Mouse (Mus musculus): ENCODE results near the gene Gpr146. TPM values are rescaled to one million over a fixed set of nuclear protein-coding genes. Genes with fewer than 3 reads are reported as not detected.
A peak's percentile ranks its signal among the peaks of the same experiment; 100 is the strongest.

Gpr146 gene
- polyA plus RNA-seq, 1 experiment = 0.91 TPM

- TF ChIP-seq POLR2A (IDR thresholded peaks at IDR 0.05; ENCODE audit: insufficient read depth, low read length) (no peak), CTCF (IDR thresholded peaks at IDR 0.05; ENCODE audit: low read depth, low read length) (no peak), EP300 (IDR thresholded peaks at IDR 0.05; ENCODE audit: insufficient read depth, low read depth, low read length) (no peak)
- Histone ChIP-seq H3K9me3 (replicated peaks; ENCODE audit: control insufficient read depth, insufficient read depth, low read length, poor library complexity, severe bottlenecking) (no peaks in the 10 kb centered on the region), H3K4me3 (ENCODE audit: low read depth, low read length) (no peak overlapping the region), H3K4me1 (ENCODE audit: control insufficient read depth, insufficient read depth, low read length) (peaks cover 6% of the 10 kb centered on the region), H3K36me3 (ENCODE audit: control insufficient read depth, insufficient read depth, low read length, poor library complexity, severe bottlenecking) (no peaks in the 10 kb centered on the region), H3K27me3 (ENCODE audit: control insufficient read depth, insufficient read depth, low read length, poor library complexity, severe bottlenecking) (no peaks in the 10 kb centered on the region), H3K9ac (ENCODE audit: low read depth, poor library complexity, severe bottlenecking) (no peak overlapping the region), H3K27ac (ENCODE audit: insufficient read depth, low read length) (no peak overlapping the region)
Observed at GRCm38 (mm10) chr5:139363858-139364257, 13.6 kb upstream of the Gpr146 start.

GRCm38 (mm10) chr5:139364260-139364910 is 13.1 kb upstream of the Gpr146 start:
- Histone ChIP-seq H3K36me3 (ENCODE audit: control insufficient read depth, insufficient read depth, low read length, poor library complexity, severe bottlenecking) (no peaks in the 10 kb centered on the region), H3K9me3 (replicated peaks; ENCODE audit: control insufficient read depth, insufficient read depth, low read length, poor library complexity, severe bottlenecking) (no peaks in the 10 kb centered on the region), H3K4me3 (ENCODE audit: low read depth, low read length) (no peak overlapping the region), H3K27ac (ENCODE audit: insufficient read depth, low read length) (no peak overlapping the region), H3K27me3 (ENCODE audit: control insufficient read depth, insufficient read depth, low read length, poor library complexity, severe bottlenecking) (no peaks in the 10 kb centered on the region), H3K9ac (ENCODE audit: low read depth, poor library complexity, severe bottlenecking) (no peak overlapping the region), H3K4me1 (ENCODE audit: control insufficient read depth, insufficient read depth, low read length) (peaks cover 6% of the 10 kb centered on the region)
- peak; percentile 67; the same call in 1 of the 2 replicates for TF ChIP-seq EP300 (IDR thresholded peaks at IDR 0.05; ENCODE audit: insufficient read depth, low read depth, low read length)
- TF ChIP-seq POLR2A (IDR thresholded peaks at IDR 0.05; ENCODE audit: insufficient read depth, low read length) = no peak
- peak; percentile 95 for TF ChIP-seq CTCF (IDR thresholded peaks at IDR 0.05; ENCODE audit: low read depth, low read length)

- H3K4me3 ChIP-seq (ENCODE audit: low read depth, low read length) = no peak overlapping the region
- no peaks in the 10 kb centered on the region for H3K36me3 ChIP-seq (ENCODE audit: control insufficient read depth, insufficient read depth, low read length, poor library complexity, severe bottlenecking)
- TF ChIP-seq POLR2A (IDR thresholded peaks at IDR 0.05; ENCODE audit: insufficient read depth, low read length) = no peak
- TF ChIP-seq CTCF (IDR thresholded peaks at IDR 0.05; ENCODE audit: low read depth, low read length) = no peak
- no peak for TF ChIP-seq EP300 (IDR thresholded peaks at IDR 0.05; ENCODE audit: insufficient read depth, low read depth, low read length)
- H3K9me3 ChIP-seq (replicated peaks; ENCODE audit: control insufficient read depth, insufficient read depth, low read length, poor library complexity, severe bottlenecking) = no peaks in the 10 kb centered on the region
- no peak overlapping the region for H3K27ac ChIP-seq (ENCODE audit: insufficient read depth, low read length)
- no peak overlapping the region for H3K9ac ChIP-seq (ENCODE audit: low read depth, poor library complexity, severe bottlenecking)
- peaks cover 6% of the 10 kb centered on the region for H3K4me1 ChIP-seq (ENCODE audit: control insufficient read depth, insufficient read depth, low read length)
- no peaks in the 10 kb centered on the region for H3K27me3 ChIP-seq (ENCODE audit: control insufficient read depth, insufficient read depth, low read length, poor library complexity, severe bottlenecking)
Observed at GRCm38 (mm10) chr5:139364911-139365571, 12.5 kb upstream of the Gpr146 start.

GRCm38 (mm10) chr5:139365827-139366226 is 11.7 kb upstream of the Gpr146 start:
- H3K9me3 ChIP-seq (replicated peaks; ENCODE audit: control insufficient read depth, insufficient read depth, low read length, poor library complexity, severe bottlenecking) = no peaks in the 10 kb centered on the region
- TF ChIP-seq EP300 (IDR thresholded peaks at IDR 0.05; ENCODE audit: insufficient read depth, low read depth, low read length) (no peak), CTCF (IDR thresholded peaks at IDR 0.05; ENCODE audit: low read depth, low read length) (no peak), POLR2A (IDR thresholded peaks at IDR 0.05; ENCODE audit: insufficient read depth, low read length) (no peak)
- no peaks in the 10 kb centered on the region for H3K27me3 ChIP-seq (ENCODE audit: control insufficient read depth, insufficient read depth, low read length, poor library complexity, severe bottlenecking)
- H3K4me1 ChIP-seq (ENCODE audit: control insufficient read depth, insufficient read depth, low read length) = peaks cover 6% of the 10 kb centered on the region
- no peak overlapping the region for H3K9ac ChIP-seq (ENCODE audit: low read depth, poor library complexity, severe bottlenecking)
- no peak overlapping the region for H3K4me3 ChIP-seq (ENCODE audit: low read depth, low read length)
- no peaks in the 10 kb centered on the region for H3K36me3 ChIP-seq (ENCODE audit: control insufficient read depth, insufficient read depth, low read length, poor library complexity, severe bottlenecking)
- no peak overlapping the region for H3K27ac ChIP-seq (ENCODE audit: insufficient read depth, low read length)

GRCm38 (mm10) chr5:139366484-139366883 is 11.0 kb upstream of the Gpr146 start:
- no peaks in the 10 kb centered on the region for H3K27me3 ChIP-seq (ENCODE audit: control insufficient read depth, insufficient read depth, low read length, poor library complexity, severe bottlenecking)
- H3K27ac ChIP-seq (ENCODE audit: insufficient read depth, low read length) = no peak overlapping the region
- no peak overlapping the region for H3K9ac ChIP-seq (ENCODE audit: low read depth, poor library complexity, severe bottlenecking)
- TF ChIP-seq CTCF (IDR thresholded peaks at IDR 0.05; ENCODE audit: low read depth, low read length) (no peak), EP300 (IDR thresholded peaks at IDR 0.05; ENCODE audit: insufficient read depth, low read depth, low read length) (no peak), POLR2A (IDR thresholded peaks at IDR 0.05; ENCODE audit: insufficient read depth, low read length) (no peak)
- H3K36me3 ChIP-seq (ENCODE audit: control insufficient read depth, insufficient read depth, low read length, poor library complexity, severe bottlenecking) = no peaks in the 10 kb centered on the region
- H3K4me1 ChIP-seq (ENCODE audit: control insufficient read depth, insufficient read depth, low read length) = peaks cover 8% of the 10 kb centered on the region
- no peaks in the 10 kb centered on the region for H3K9me3 ChIP-seq (replicated peaks; ENCODE audit: control insufficient read depth, insufficient read depth, low read length, poor library complexity, severe bottlenecking)
- H3K4me3 ChIP-seq (ENCODE audit: low read depth, low read length) = peak overlapping the region; percentile 37; the same call in 1 of the 2 replicates

GRCm38 (mm10) chr5:139367884-139368458 is 9.5 kb upstream of the Gpr146 start:
- no peaks in the 10 kb centered on the region for H3K36me3 ChIP-seq (ENCODE audit: control insufficient read depth, insufficient read depth, low read length, poor library complexity, severe bottlenecking)
- no peak overlapping the region for H3K4me3 ChIP-seq (ENCODE audit: low read depth, low read length)
- H3K4me1 ChIP-seq (ENCODE audit: control insufficient read depth, insufficient read depth, low read length) = peaks cover 8% of the 10 kb centered on the region

More at GRCm38 (mm10) chr5:139367884-139368458, 9.5 kb upstream of the Gpr146 start:
- Histone ChIP-seq H3K27ac (ENCODE audit: insufficient read depth, low read length) (no peak overlapping the region), H3K9me3 (replicated peaks; ENCODE audit: control insufficient read depth, insufficient read depth, low read length, poor library complexity, severe bottlenecking) (no peaks in the 10 kb centered on the region), H3K9ac (ENCODE audit: low read depth, poor library complexity, severe bottlenecking) (no peak overlapping the region), H3K27me3 (ENCODE audit: control insufficient read depth, insufficient read depth, low read length, poor library complexity, severe bottlenecking) (no peaks in the 10 kb centered on the region)
- no peak for TF ChIP-seq POLR2A (IDR thresholded peaks at IDR 0.05; ENCODE audit: insufficient read depth, low read length)
- no peak for TF ChIP-seq EP300 (IDR thresholded peaks at IDR 0.05; ENCODE audit: insufficient read depth, low read depth, low read length)
- no peak for TF ChIP-seq CTCF (IDR thresholded peaks at IDR 0.05; ENCODE audit: low read depth, low read length)

Measured in ES-Bruce4 (cell line).